Mouse (Mus musculus) cortical plate, adult 2 months (tissue): ENCODE results near the gene Fhdc1.

Source experiments
- CTCF ChIP-seq: fragments of 200-500 bp; IDR thresholded peaks from 2 replicates; pipeline ENCODE4 v1.5.1; 2011; ENCODE audit warnings: mild to moderate bottlenecking, control low read depth, low read length; ENCODE audit not compliant: insufficient read depth; ENCODE audit errors: extremely low read depth
- POLR2A ChIP-seq: fragments of 200-500 bp; IDR thresholded peaks from 2 replicates; pipeline ENCODE4 v1.6.1; 2011; ENCODE audit warnings: mild to moderate bottlenecking, low read length, control low read depth; ENCODE audit not compliant: insufficient read depth; ENCODE audit errors: extremely low read depth

DNA sequence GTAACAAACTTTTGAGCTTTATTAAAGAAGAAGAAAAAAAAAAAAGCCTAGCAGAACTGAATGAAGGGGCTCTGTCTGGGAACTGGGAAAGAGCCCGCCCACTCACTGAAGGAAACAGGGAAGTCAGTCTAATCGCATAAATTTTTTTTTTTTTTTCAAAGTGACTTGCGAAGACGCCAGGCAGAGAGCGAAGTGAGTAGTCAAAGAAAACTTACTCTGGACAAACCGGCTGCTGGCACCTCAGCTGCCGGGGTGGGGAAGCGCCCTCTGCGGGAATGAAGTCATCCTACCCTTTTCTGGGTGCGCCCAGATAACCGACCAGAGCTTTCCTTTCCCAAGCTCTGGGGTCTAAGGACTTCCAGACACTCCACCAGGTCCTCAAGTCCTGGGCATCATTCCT lies 875 bp upstream of the Fhdc1 start:
- TF ChIP-seq CTCF: no peak
- TF ChIP-seq POLR2A: no peak
